Mouse (Mus musculus): Measurements from ENCODE around the gene Lcn4.

- TF ChIP-seq CTCF (IDR thresholded peaks at IDR 0.05; ENCODE audit: low read depth) (no peak), EP300 (IDR thresholded peaks at IDR 0.05; ENCODE audit: low read depth) (no peak)
These were observed 35.4 kb downstream of the Lcn4 start for GRCm38 (mm10) chr2:26635489-26636324.

All from liver, embryonic 14.5 days (tissue).